Mouse (Mus musculus): ENCODE measurements around the gene Zpld1. TPM values are rescaled to one million over a fixed set of nuclear protein-coding genes. Genes with fewer than 3 reads are reported as not detected.

Gene Zpld1
- not detected in 2 replicates for total RNA-seq (2023)

DNA sequence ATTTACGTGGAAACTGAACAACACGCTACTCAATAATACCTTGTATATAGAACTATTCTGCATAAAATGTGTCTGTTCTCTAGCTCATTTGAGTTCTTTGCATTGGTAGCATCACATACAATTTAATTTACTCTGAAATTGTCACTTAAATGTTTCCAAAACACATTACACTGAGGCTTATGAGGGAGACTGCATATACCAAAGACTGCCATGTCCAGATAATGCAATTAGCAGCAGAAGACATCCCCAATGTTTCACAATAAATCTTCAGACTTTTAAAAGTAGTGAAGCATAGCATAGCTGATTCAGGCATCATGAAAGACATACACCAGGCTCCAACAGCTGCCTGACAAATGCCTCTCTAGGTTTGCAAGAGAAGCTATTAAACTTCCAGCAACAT, at the start of gene Zpld1:
Gene Zpld1 (minus strand): TSS at position 101 of the 400 bp plus-strand sequence.

All from neutrophil, adult 65 days (primary cell).